Mouse (Mus musculus): ENCODE measurements around the gene Zmym3.

- TF ChIP-seq MYC (IDR thresholded peaks at IDR 0.05; ENCODE audit: low read depth, low read length) (no peak), GATA1 (IDR thresholded peaks at IDR 0.05; ENCODE audit: low read depth, low read length) (no peak), EP300 (IDR thresholded peaks at IDR 0.05; ENCODE audit: low read depth in 1 of 2, low read length in 2 of 2) (no peak), TCF12 (IDR thresholded peaks at IDR 0.05; ENCODE audit: low read depth, low read length) (no peak), CTCF (IDR thresholded peaks at IDR 0.05 in 2 of 3, conservative IDR thresholded peaks at IDR 0.05 in 1 of 3; ENCODE audit: control insufficient read depth in 1 of 3, insufficient read depth in 1 of 3, low read depth in 2 of 3, low read length in 3 of 3, poor library complexity in 1 of 3, severe bottlenecking in 1 of 3) (no peak), CHD2 (IDR thresholded peaks at IDR 0.05; ENCODE audit: low read length) (no peak), RAD21 (IDR thresholded peaks at IDR 0.05; ENCODE audit: low read depth, low read length) (no peak), ETS1 (IDR thresholded peaks at IDR 0.05; ENCODE audit: low read depth, low read length) (no peak), POLR2A (IDR thresholded peaks at IDR 0.05; ENCODE audit: control insufficient read depth in 1 of 2, insufficient read depth in 1 of 2, low read depth in 1 of 2, low read length in 2 of 2, poor library complexity in 1 of 2) (no peak), MAZ (IDR thresholded peaks at IDR 0.05; ENCODE audit: low read depth, low read length) (no peak), MXI1 (IDR thresholded peaks at IDR 0.05; ENCODE audit: low read depth, low read length) (no peak), GABPA (IDR thresholded peaks at IDR 0.05; ENCODE audit: low read depth, low read length) (no peak), MAX (IDR thresholded peaks at IDR 0.05; ENCODE audit: low read length) (no peak)
Observed at GRCm38 (mm10) chrX:101428785-101429141, 8.1 kb upstream of the Zmym3 start.
